Mouse (Mus musculus) brain, embryonic 14.5 days (tissue): Measurements from ENCODE around the gene Naa35.

Experiments
- CTCF ChIP-seq: fragments of 200-500 bp; IDR thresholded peaks from 2 replicates; pipeline ENCODE4 v1.5.1; 2012; ENCODE audit warnings: inconsistent platforms, mild to moderate bottlenecking, moderate library complexity, borderline replicate concordance; ENCODE audit not compliant: insufficient read depth, insufficient read length; ENCODE audit errors: extremely low read depth
- POLR2A ChIP-seq: fragments of 200-500 bp; IDR thresholded peaks from 2 replicates; pipeline ENCODE4 v1.6.1; 2012; ENCODE audit warnings: mild to moderate bottlenecking, inconsistent platforms, borderline replicate concordance; ENCODE audit not compliant: poor library complexity, insufficient read depth, insufficient read length, severe bottlenecking; ENCODE audit errors: extremely low read depth

GRCm38 (mm10) chr13:59667763-59668162 is 82.7 kb downstream of the Naa35 start:
- TF ChIP-seq CTCF (no peak), POLR2A (no peak)
